Mouse (Mus musculus) gastrocnemius, postnatal 36 days (tissue): ENCODE data around the gene Gpsm2. TPM values are rescaled to one million over a fixed set of nuclear protein-coding genes. Genes with fewer than 3 reads are reported as not detected.
A peak's percentile ranks its signal among the peaks of the same experiment; 100 is the strongest.
"Not testable (repeated sequence)": the region's sequence is repeated elsewhere in the genome, so short reads cannot be mapped to it uniquely, and the experiment has no call there.

ENCODE experiments used
- DNase-seq, 2 experiments: peaks; one replicate each; pipeline ENCODE4 v3.0.0; 2022
- intact Hi-C: fragments of 180-260 bp; cut with DNase I; formaldehyde crosslinking; loops from one replicate; pipeline ENCODE4 v1.15.1; 2025
- total RNA-seq, 2 experiments: library from RNA; stranded (reverse); gene quantifications; 2 replicates each; pipeline ENCODE4 v1.2.3; 2021

Gene Gpsm2
- total RNA-seq, 2 experiments from 2014 or later: 1.7 to 1.9 TPM

- intact Hi-C loops: no loop called here
- no peak for DNase-seq
Measured at GRCm38 (mm10) chr3:108727776-108728175, 5.7 kb upstream of the Gpsm2 start.

- intact Hi-C loops: no loop called here
- DNase-seq: no peak
Measured at GRCm38 (mm10) chr3:108727344-108727743, 5.2 kb upstream of the Gpsm2 start.

DNA sequence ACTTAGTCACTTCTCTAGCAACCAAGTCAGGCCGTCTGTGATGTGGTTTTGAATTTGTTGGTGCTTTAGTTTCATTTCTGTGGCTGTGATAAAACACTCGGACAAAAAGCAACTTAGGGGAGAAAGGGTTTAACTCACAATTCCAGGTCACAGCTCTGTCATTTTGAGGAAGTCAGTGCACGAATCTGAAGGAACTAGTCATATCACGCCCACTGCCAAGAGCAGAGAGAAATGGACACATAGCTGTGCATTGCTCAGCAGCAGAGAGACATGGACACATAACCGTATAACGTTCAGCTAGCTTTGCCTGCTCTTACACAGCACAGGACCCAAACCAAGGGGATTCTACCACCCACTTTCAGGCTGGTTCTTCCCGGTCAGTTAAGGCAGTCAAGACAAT lies 4.3 kb upstream of the Gpsm2 start:
- intact Hi-C loops: no loop called here
- DNase-seq: no peak

DNA sequence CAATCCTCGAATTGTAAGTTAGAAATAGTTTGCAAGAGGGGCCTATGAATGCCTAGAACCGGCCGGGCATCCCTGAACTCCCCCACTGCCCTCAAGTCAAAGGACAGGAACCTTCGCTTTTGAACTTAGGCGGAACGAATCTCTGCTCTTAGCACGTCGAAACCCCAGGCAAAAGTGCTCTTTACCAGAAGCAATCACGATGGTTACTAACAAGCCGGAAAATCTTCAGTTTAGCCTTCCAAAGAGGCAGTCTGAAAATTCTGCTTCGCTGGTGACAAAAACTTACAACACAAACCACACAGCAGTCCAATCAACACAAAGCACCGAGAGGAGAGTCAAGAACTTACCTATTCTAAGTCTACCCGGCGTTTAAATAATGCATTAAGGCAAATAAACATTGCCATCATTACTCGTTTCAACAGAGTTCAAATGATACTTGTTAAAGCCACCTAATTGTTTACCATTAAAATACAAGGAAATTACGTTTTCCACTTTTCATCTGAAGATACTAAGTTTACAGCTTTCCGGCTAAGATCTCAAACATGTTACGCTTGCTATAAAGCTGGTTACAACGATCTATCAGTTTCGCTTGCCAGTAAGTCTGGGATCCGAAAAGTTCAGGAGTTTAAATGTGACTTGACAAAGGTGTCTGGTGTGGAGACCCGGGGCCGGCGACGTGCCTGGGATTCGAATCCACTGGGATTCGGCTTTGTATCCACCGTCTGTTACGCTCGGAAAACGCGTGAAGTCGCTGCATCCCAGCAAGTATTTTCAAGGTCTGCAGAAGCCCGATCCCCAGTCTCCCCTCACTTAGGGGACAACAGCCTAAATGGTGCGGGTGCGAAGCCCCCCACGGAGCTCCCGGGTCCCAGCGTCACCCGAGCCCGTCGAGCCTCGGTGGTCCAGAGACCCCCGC lies 775 bp downstream of the Gpsm2 start:
- intact Hi-C loops: loop anchor here (5.0 kb wide), 1 partner anchor 51 kb away; no protein-coding TSS in a partner anchor
- peak; percentile 21 to 50 for DNase-seq

GRCm38 (mm10) chr3:108719761-108720160 lies 2.3 kb downstream of the Gpsm2 start:
- intact Hi-C loops: loop anchor here (5.0 kb wide), 1 partner anchor 53 kb away; no protein-coding TSS in a partner anchor
- DNase-seq: no peak

- intact Hi-C loops: no loop called here
- DNase-seq: no peak
Measured at GRCm38 (mm10) chr3:108719357-108719756, 2.8 kb downstream of the Gpsm2 start.

- intact Hi-C loops: no loop called here
- DNase-seq: no peak
Measured at GRCm38 (mm10) chr3:108717896-108718502, 4.1 kb downstream of the Gpsm2 start.

- DNase-seq: no peak
- intact Hi-C loops: no loop called here
Measured at GRCm38 (mm10) chr3:108714837-108715236, 7.3 kb downstream of the Gpsm2 start.

DNA sequence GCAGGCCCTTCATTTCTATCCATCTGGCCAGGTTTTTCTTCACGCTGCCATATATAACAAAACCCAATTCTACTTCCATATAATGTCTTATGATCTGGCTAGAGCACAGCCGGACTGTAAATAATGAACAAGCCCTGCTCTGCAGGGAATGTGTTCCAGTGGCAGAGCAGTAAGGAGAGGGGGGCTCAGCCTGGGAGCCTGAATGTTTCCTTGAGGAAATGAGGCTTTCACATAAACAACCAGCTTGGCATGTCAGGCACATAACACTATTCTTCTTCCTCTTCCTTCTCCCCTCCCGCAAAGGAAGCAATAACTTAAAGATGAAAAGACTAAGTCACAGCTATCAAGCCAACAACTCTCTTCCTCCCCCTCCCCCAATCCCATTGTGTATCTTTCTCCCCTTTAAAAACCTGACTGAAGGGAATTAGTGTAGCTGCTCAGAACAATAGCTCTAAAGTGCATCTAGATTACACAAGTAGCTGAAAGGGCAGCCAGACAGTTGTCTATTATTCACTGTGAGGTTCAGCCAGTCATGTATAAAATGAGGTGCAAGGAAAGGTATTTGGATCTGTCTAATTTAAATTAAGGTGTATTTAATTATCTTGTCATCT lies 8.9 kb downstream of the Gpsm2 start:
- intact Hi-C loops: no loop called here
- DNase-seq: no peak

DNA sequence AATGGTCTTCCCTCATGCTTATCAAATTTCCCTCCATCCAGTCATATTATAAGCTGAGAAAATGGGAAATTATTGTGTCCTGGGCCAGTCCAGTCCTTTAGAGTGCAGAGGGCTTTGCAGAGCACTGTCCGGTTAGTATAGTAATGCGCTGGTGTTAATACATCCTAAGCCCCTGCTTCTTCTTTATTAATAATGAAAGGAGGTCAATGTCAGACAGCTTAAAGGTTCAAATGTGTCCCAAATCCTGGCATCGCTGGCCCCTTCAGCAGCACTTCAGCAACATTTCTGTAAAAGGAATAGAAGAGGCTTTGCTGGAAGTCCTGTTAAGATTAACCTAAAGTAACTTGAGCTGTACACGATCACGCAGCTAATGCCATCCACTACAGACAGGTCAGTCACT lies 10.8 kb downstream of the Gpsm2 start:
- no peak for DNase-seq
- intact Hi-C loops: no loop called here

DNA sequence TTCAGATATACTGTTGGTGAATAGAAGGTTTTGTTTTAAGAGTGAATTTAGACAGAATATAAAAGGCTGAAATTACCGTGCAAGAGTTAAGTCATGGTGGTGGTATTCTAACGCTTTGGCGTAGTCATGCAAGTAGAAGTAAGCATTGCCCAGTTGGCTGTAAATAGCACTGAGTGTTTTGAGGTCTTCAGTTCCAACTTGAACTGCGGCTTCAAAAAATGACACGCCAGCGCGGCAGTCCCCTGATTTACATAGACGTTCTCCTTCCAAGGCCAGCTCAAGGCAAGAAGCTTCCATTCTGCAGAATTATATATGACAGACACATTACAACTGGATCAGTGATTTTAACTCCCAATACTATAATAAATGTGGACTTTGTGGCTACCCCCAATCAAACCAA lies 19.3 kb downstream of the Gpsm2 start:
- DNase-seq: no peak
- intact Hi-C loops: no loop called here

DNA sequence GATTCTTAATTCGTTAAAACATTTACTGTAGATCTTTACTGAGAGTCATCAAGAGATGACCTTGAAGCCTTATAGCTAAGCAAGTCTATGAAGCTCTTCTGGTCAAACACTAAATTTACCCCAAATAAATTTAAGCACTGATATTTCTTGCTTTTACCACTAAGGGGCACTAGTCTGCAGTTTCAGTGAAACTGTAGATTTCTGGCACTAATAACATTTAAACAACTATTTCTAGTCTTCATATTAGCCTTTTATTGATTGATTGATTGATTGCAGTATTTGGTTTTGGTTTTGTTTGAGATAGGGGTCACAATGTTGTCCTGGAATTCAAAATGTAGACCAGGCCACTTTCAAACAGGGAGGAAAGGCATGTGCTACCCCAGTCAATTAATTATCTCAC lies 20.9 kb downstream of the Gpsm2 start:
- intact Hi-C loops: no loop called here
- no peak for DNase-seq

GRCm38 (mm10) chr3:108699786-108700185 lies 22.3 kb downstream of the Gpsm2 start:
- intact Hi-C loops: loop anchor here (2.0 kb wide), 1 partner anchor 69 kb away; no protein-coding TSS in a partner anchor
- no peak for DNase-seq

GRCm38 (mm10) chr3:108698662-108699061 lies 23.4 kb downstream of the Gpsm2 start:
- intact Hi-C loops: loop anchor here (2.0 kb wide), 1 partner anchor 70 kb away; no protein-coding TSS in a partner anchor
- DNase-seq: no peak

GRCm38 (mm10) chr3:108694321-108694720 lies 27.8 kb downstream of the Gpsm2 start:
- no peak for DNase-seq
- intact Hi-C loops: no loop called here

GRCm38 (mm10) chr3:108689979-108690378 lies 32.1 kb downstream of the Gpsm2 start:
- intact Hi-C loops: no loop called here
- DNase-seq: no peak

DNA sequence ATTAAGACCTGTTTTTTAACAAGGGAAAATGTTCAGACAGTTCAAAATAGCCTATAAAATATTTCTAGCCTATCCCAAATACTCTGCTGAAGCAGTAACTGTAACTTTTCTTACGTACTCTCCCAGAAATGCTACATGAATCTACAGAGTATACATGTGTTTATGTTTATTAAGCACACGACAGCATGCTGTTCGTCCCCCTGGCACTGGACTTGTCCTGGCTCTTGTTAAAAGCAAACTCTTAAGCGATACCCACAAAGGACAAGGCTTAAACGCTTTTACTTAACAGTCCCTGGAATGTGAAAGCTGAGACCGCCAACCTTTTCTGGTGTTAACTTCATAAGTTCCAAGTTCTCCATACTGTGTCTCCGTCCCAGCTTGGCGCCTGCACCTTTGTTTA lies 32.7 kb downstream of the Gpsm2 start:
- intact Hi-C loops: no loop called here
- DNase-seq: no peak

DNA sequence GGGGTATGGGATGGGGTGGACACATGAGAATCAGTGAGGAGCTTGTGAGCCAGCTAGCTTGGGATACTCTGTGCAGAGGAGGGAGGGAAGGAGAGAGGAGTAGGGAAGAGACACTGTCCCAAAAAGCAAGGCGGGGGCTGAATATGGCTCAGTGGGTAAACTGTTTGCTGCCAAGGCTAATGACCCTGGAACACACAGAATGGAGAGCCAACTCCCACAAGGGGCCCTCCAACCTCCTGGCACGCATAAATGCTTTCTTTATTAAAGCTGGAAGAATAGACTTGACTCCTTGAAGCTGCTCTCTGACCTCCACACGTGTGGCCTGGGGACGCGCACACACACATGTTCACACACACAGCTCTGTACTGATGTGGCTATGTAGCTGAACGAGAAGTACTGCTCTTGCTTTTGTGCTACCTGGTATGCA lies 33.1 kb downstream of the Gpsm2 start:
- no peak for DNase-seq
- intact Hi-C loops: no loop called here

DNA sequence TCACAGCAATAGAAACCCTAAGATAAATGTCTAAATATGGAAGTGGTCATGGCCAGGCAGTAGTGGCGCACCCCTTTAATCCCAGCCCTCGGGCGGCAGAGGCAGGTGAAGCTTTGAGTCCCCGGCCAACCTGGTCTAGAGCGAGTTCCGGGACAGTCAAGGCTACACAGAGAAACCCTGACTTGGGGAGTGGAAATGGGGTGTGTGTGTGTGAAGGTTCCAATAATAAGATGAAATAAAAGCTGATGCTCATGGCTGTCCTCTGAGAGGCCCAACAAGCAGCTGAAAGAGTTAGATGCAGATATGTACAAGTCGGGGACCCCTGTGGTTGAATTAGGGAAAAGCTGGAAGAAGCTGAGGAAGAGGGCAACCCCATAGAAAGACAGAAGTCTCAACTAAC lies 36.4 kb downstream of the Gpsm2 start:
- intact Hi-C loops: no loop called here
- no peak for DNase-seq

DNA sequence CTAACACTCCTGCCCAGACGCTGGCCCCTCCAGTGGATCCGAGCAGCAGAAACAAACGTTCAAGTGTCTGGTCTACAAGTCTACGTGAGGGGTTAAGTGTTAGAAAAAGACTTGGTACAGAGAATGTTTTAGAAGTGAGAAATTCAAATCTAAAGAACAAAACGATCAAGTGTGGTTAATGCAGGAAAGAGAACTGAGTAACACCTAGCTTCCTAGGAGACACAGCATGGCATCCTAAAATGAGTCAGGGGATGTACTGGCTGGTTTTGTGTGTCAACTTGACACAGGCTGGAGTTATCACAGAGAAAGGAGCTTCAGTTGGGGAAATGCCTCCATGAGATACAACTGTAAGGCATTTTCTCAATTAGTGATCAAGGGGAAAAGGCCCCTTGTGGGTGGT lies 38.5 kb downstream of the Gpsm2 start:
- DNase-seq, intact Hi-C loops: not testable (repeated sequence)

DNA sequence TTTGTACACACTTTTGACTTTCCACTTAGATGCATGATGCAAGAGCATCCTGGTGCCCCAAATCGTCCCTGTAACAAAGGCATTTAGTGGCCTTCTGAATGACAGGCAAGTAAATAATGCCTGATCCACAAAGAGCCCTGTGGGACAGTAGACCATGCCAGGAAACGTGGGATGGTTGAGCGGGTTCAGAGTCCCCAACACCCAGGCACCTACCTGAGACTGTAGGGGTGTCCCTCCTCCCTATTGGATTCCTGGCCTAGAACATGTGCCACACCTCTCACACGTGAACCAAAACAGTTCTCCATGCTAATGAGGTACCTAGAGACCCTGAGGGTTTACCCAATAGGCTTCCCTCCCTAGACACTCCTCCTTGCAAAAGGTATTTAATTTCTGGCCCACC lies 41.1 kb downstream of the Gpsm2 start:
- intact Hi-C loops: no loop called here

More for the DNA sequence above, 41.1 kb downstream of the Gpsm2 start:
- DNase-seq: no peak
